Mouse (Mus musculus) megakaryocyte progenitor cell, adult 5-6 weeks (primary cell): ENCODE results near the gene Nudt22. TPM values are rescaled to one million over a fixed set of nuclear protein-coding genes. Genes with fewer than 3 reads are reported as not detected.
A peak's percentile ranks its signal among the peaks of the same experiment; 100 is the strongest.
"Not testable (repeated sequence)": the region's sequence is repeated elsewhere in the genome, so short reads cannot be mapped to it uniquely, and the experiment has no call there.

ENCODE experiments used
- ATAC-seq: replicated peaks from 2 replicates; pipeline ENCODE4 v1.8.0; 2016; ENCODE audit warnings: mild to moderate bottlenecking, moderate TSS enrichment, inconsistent platforms; ENCODE audit not compliant: poor library complexity
- total RNA-seq, 2 experiments: library from RNA; stranded (forward) in 1 of 2; stranded (reverse) in 1 of 2; fragments of 157-497, 149-512 nt in 1 of 2; fragments of 200-1000 nt in 1 of 2; gene quantifications; 2 replicates each; pipeline versions ENCODE4 v1.2.3 to v1.2.4; 2015 to 2017

Nudt22 gene
- total RNA-seq, 2 experiments from 2014 or later = 7.7 to 18.9 TPM

DNA sequence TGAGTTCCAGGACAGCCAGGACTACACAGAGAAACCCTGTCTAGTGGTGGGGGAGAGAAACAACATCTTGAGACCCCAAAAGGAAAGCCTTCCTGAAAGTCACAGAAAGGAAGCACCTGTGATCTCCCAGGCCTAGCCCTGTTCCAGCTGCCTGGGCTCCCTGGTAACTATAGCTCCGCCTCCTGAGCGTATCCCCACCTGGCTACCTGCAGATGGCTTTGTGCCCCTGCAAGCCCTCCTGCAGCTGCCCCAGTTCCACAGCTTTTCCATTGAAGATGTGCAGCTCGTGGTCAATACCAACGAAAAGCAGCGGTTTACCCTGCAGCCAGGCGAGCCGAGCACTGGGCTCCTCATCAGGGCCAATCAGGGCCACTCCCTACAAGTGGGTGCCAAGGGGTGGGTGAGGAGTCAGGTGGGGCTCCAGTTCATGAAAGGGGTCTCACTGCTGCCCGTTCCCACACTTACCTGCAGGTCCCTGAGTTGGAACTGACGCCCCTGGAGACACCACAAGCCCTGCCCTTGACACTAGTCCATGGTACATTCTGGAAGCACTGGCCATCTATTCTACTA, 1.9 kb upstream of the Nudt22 start:
- no peak for ATAC-seq

DNA sequence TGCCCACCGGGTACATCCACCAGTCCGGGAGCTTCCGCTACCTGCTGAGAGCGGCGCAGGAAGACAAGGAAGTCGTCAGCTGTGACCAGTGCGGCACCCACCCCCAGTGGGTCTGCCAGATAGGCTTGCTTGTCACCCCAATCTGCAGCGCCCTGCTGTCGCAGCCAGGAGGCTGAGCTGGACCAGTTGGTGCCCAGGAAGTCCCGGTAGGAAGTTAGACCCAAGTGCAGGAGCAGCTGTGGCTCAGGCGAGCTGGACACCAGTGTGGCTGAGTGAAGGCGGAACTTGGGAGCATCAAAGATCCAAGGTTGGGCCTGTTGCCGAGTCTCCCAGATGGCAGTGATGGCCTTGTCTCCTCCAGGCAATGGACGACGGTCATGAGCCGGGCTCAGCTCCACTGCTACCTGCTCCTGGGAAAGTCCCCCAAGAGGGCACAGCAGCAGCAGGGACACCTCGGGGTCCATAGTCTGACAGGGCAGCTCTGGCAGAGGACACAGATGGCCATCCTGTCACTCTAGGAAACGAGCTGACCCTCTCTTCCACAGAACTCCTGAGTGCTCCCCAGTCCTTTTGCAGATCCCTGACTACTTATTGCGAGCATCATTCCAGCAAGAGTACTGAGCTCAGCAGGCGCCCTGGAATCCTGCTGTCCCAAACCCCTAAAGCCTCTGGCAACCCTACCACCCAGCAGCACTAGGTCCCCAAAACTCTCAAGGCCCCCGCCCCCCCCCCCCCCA, 494 bp downstream of the Nudt22 start:
- no peak for ATAC-seq

DNA sequence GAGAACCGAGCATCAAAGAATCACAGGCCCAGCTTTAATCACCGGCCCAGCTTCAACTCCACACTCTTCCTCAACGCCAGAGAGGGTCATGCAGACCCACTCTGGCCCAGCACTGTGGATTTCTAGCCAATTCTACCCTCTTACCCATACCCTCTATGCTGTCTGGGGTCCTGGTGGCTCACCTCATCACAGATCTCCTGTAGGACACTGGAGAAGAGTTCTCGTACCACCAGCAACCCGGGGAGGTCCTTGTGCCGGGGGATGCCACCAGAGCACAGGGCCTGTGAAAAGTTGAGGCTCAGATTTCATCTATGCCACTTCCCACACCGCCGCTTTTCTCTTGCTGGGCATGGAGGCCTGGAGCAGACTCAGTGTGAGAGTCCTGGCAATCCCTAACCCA, 1.4 kb downstream of the Nudt22 start:
- ATAC-seq = no peak

DNA sequence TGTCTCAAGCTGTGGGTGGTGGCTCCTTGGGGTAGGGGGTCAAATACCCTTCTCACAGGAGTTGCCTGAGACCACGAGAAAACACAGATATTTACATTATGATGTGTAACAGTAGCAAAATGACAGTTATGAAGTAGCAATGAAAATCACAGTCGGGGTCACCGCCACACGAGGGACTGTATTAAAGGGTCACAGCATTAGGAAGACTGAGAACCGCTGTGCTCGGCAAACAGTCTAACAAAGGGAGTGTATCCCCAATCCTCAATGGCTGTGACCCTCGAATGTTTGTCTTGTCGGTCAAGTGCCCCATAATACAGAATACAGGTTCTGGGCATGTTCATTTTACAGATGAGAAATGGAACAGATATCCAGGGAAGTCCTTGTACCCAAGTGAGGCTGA, 1.9 kb downstream of the Nudt22 start:
- no peak for ATAC-seq

DNA sequence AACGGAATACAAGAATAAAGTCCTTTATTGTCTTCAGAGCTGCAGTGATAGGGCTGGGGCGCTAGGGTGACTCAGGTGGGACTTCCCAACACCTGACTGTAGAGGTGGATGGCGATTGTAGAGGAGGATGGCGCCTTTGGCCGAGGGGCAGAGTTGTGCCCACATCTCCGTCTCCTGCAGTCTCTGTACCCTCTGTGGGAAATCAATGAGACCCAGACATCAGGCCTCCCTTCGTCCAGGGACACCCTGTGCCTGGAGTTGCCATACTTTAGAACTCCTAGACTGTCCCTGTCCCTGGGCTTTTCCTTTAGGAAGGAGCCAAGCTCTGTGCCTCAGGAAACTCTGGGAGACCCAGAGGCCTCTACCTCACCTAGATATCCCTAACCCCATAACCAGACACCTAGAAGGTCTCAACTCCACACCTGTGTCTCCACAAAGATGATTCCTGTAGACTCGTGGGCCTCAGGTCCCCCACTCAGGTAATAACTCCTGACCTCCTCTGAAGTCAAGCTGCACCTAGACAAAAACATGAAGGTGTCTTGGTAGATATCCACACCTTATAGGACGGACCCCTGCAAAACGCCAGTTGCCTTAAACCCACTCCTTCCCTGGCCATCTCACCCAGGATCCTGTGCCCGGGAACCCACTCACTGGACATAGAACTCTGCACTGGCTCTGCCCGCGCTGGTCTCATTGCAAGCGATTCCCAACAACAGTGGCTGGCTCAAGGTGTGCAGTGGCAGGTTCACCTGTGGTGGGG, 2.7 kb downstream of the Nudt22 start:
- no peak for ATAC-seq

DNA sequence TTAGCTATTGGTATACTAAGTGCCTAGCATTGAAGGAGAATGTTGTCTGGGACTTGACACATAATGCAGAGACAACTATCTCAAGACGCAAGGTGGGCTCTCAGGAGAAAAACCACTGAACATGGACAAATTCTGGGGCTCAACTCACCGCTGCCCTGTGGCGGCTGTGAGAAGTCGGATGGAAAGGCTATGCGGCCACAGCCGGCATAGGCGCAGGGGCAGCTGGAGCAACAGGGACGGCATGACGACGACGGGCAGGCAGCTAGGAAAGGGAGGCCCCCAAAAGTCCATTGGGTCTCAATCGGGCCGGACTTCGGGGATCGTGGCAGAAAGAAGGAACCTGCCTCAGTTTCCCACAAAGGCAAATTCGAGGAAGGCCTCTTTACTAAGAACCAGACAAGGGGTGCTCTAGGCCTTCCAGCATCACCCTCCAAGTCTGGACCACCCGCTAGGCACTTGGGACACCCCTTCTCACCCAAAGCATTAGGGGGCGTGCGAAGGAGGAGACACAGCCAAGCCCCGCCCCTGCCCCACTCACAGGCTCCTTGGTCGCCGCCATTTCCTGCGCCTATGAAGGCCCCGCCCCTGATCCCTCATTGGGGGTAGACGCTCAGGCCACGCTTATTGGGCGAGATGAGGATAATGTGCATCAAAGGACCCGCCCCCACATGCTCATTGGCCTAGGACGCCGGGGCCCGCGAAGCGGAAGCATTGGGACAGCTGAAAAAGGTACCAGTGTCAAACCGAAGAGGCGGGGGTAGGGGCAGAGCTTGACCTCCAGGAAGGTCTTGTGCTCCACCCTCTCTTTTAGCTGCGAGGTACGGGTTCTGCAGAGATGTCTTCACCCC, 3.7 kb downstream of the Nudt22 start, which contains the start of gene Dnajc4:
TSS of gene Dnajc4 (minus strand) at position 562 of the 848 bp plus-strand sequence.
- peak; percentile 93 for ATAC-seq

DNA sequence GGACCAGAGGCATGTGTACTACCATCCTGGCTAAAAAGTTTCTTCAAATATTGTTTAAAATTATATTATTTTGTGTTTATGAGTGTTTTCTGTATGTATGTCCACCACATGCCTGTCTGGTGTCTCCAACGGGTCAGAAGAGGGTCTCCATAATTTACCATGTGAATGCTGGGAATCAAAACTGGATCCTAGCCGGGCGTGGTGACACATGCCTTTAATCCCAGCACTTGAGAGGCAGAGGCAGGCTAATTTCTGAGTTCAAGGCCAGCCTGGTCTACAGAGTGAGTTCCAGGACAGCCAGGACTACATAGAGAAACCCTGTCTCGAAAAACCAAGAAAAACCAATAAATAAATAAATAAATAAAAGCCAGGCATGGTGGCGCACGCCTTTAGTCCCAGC, 4.8 kb downstream of the Nudt22 start:
- not testable (repeated sequence) for ATAC-seq

DNA sequence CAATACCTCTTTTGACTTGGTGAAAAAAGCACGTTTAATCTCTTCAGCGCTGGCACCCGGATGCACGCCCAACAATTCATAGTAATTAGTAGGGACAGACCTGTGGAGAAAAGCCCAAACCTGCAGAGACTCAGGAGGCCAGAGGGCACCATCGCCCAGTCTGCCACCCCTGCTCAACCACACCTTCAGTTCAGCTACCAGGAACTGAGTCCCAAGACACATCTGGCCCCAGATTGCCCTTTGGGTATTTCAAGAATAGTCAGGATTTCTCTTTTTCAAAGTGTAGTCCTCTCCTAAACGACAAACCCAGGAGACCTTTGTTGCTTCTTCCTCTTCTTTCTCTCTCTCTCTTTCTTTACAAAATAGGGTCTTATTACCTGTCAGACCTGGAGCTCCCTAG, 5.2 kb downstream of the Nudt22 start:
- no peak for ATAC-seq

DNA sequence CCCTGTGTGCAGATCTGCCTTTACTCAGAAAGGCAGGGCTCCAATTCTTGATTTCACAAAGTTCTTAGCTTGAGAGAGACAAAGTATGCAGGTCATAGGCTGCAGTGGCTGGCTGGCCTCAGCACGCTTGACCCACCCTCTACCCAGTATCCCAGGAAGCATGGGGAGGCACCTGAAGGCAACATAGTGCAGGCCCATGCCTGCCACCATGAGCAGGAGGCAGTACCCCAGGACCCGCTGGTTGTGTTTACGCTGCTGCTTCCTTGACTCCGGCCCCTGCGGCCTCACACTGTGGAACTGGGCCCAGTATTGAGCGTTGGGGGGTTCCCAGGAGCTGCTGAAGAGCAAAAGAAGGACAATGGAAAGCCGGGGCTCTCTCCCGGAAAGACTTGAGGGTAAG, 6.7 kb downstream of the Nudt22 start:
- ATAC-seq = no peak

DNA sequence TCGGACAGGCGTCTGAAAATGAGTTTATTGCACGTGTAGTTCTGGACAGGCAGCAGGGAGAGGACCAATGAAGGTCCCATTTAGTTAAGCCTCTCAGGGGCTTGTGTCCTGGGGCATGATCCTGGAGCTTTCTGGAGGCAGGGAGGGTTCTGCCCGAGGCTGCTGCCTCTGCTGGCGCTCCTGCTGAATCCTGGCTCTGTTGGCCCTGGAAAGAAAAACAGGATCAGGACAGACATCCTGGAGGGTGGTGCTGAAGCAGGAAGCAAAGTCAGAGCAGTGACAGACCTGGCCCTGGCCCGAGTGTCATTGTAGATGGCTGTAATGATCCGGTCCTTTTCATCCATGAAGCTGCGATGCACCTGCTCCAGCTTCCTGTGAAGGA, 8.0 kb downstream of the Nudt22 start:
- ATAC-seq = no peak

DNA sequence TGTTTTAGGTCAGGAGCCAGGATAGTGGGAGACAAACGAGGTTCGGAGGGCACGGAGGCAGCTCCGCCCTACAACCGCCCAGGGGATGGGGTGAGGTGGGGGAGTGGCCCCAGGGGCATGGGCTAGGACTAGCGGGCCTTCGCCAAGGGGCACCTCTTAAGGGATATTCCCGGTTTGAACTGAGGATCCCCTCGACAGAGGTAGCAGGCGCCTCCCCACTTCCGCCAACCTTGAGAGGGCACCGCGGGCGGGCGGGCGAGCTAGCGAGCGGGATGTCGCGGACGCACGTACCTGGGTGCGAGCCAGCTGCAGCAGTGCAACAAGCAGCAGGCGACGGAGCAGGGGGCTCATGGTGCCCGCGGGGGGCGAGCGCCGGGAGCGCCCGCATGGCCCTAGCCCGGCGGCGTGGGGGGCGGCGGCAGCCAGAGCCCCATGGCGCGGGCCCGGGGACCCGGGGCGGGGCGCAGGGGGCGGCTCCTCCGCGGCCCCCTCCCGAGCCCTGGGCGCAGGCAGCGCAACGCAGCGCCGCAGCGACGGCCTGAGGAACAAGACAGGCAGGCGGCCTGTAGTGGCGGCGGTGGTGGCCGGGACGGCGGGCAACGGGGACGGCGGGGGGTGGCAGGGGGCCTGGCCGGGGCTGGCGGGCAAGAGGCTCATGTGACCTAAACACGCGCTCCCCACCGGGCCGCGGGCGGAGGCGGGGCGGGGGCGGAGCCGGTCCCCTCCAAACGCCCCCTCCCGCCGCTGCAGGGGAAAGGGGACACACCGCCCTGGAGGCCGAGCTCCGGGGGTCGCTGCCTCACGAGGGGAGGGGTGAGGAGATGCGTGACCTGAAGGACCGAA, 8.6 kb downstream of the Nudt22 start, which contains the start of gene Vegfb:
TSS of gene Vegfb (minus strand) at position 591 of the 843 bp plus-strand sequence.
- ATAC-seq = peak; percentile 42

DNA sequence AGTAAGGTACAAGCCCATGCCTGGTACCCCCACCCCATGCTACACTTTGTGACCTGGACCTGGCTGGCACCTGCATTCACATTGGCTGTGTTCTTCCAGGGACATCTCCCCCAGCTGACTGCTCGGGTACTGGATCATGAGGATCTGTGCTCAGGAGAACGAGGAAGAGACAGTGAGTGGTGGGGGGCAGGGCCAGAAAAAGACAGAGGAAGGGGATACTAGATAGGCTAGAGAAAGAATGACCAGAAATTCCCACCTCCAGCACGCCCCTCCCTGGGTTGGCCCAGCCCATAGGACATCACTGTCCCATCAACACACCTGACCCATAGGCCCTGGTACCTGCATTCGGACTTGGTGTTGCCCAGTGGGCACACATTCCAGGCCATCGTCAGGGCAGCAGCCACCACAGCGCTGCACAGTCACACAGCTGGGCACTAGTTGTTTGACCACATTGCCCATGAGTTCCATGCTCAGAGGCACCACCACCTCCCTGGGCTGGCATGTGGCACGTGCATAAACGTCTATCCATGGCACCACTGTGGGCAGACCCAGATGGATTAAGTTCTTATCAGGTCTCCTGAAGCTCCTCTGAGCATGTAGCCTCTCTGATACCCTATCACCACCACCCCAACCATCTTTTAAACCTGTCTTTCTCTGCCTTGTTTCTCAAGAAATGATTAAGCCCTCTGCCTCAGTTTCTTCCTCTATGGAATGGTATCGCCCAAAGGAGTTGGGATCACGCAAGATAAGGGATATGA, 9.8 kb downstream of the Nudt22 start:
- ATAC-seq = peak; percentile 81

DNA sequence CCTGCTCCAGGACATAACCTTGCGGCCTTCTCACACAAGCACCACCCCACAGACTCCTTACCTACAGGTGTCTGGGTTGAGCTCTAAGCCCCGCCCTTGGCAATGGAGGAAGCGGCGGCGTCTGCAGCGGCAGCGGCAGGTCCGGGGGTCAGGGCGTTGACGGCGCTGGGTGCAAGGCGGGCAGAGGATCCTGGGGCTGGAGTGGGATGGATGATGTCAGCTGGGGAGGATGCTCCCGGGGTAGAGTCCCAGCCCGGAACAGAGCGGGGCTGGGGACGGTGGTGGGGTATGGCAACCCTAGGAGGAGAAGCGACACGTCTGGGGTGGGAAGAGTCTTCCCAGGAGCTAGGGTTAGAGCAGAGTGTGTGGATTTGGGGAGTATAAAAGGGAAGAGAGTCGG, 10.6 kb downstream of the Nudt22 start:
- no peak for ATAC-seq

DNA sequence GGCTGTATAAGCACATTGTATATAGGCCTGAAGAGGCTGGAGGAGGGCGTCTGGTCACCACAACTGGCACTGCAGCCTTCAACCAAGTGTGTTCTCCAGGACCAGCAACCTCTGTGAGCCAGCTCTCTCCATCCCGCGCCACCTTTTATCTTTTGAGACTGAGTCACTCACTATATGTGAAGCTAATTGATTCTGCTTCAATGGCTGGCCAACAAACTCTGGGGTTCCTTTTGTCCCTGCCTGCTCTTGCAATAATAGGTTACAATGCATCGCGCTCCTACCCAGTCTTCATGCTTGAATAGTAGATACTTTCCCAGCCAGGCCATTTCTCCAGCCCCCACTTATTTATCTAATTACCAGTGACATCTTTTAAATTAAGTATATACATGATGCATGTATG, 12.3 kb downstream of the Nudt22 start:
- no peak for ATAC-seq

DNA sequence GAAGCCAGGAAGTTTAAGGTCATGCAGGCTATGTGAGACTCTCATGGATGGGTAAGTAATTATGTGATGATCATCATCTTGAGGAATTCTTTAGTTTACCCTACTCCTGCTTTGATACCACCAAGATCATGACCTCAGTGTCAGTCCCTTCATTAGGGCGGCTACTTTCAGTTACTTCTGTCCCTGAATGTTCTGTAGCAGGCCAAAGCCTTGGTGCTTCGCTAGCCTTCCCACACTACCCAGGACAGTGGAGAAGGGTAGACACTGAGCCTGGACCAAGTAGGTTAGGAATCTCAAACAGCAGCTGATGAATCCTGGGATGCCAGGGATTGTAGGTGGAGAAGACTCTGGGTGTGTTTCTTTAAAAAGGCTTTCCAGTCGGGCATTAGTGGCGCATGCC, 14.5 kb downstream of the Nudt22 start:
- ATAC-seq = no peak

DNA sequence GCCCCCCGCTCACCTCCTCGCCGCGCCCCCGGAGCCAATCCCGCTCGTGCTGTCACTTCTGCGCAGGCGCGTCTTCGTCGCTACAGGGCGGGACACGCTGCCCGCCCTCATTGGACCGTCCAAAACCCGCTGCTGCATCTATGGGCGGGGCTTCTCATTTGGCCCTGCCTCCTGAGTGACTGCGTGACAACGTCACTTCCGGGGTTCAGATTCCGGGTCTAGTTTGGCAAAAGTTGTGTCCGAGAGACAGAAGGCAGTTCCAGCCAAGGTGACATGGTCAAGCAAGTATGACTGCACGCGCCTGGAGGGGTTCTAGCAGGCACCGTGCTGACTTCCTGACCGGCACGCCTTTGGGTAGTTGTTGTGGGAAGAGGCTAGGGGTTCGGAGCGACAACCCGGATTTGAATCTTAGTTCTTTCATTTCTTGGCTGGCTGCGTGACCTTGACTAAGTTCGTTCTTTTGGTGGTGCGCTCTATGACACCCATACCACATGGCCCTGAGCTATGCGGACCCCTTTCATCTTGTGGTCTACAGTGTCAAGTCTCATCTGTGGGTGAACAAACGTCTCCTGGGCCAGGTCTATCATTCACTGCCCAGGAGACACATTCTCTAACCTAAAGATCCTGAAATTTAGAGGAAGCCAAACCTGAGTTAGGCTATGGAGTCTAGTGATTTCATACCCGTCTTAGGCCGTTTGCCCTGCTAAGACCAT, 15.4 kb downstream of the Nudt22 start, which contains the start of gene Fkbp2:
TSS of gene Fkbp2 (minus strand) at position 121 of the 713 bp plus-strand sequence.
- peak; percentile 55 for ATAC-seq

DNA sequence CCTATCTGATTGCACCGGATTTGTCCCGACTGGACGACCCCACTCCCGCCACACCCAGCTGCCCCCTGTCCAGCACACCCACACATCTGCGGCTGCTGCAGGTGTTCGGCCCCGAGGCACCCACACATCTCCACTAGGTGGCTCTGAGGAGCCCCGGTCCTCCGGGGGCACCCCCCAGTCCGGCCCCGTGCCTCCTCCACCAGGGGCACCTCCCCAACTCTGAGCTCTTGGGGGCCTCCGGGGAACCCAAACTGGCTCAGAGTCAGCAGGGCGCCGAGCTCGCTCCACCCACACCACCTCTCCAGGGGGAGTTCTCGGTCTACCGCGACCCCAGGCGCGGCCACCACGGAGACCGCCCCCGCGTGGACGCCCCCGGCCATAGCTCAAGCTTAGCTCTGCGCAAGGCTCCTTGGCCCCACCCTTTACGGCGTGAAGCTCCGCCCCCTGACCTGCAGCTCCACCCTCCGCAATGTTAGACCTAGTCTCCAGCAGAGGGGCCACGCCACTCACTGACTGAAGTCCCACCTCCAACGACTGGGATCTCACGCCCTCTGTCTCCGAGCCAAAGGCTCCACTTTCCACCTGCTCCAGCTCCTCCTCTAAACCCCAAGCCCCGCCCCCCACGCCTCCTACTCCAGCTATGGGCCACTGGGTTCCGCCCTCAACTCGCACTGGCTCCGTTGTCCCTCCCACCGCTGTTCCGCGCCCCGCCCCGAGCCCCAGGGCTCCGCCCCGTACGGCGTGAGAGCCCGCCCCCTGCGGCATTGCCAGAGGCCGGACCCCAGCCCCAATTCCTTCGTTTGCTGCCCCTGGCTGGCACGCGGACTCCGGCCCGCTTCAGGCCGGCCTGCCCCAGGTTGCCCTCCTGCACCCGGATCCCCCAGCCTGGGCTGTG, 16.2 kb downstream of the Nudt22 start:
- peak; percentile 77 for ATAC-seq
